Mouse (Mus musculus) E14TG2a.4 (cell line): ENCODE measurements at regions not wholly inside any gene's neighbourhood (a gene's known extent, or its start where the extent isn't known, plus 50 kb on each side); places are given as distances from the start of the nearest gene placed in this dataset.

Source experiments
- CTCF ChIP-seq: conservative IDR thresholded peaks from 2 replicates; pipeline ENCODE4 v1.5.1; 2014; ENCODE audit warnings: low read length
- NANOG ChIP-seq: IDR thresholded peaks from 2 replicates; pipeline ENCODE4 v1.6.1; 2014; ENCODE audit warnings: borderline replicate concordance, low read length, mixed read lengths
- POU5F1 ChIP-seq: IDR thresholded peaks from 2 replicates; pipeline ENCODE4 v1.6.1; 2014; ENCODE audit warnings: low read length, borderline replicate concordance

DNA sequence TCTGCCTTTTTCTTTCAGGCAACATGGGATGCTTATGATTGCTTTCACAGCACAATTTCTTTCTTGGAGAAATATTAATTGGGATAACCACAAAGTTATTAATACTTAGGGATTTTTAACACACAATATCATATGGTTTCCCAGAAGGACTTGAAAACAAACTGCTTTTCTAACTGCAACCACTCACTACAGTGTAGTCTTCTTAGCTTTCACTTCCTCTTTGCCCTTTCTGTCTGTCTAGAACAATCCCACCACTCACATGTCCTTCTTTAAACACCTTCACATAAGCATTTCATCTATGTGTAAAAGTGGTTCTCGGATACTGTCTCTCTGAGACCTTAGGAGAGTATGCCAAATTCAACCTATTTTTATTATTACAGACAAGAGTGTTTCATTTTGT lies 204.3 kb downstream of the C1d start:
- TF ChIP-seq CTCF = no peak
- TF ChIP-seq NANOG = no peak
- TF ChIP-seq POU5F1 = no peak
